Mouse (Mus musculus) spleen, adult 12 weeks (tissue): ENCODE measurements around the gene Cxcr2.
"Not testable (repeated sequence)": the region's sequence is repeated elsewhere in the genome, so short reads cannot be mapped to it uniquely, and the experiment has no call there.

Experiments used
- DNase-seq: peaks from one replicate; pipeline ENCODE4 v3.0.0; 2022; ENCODE audit warnings: low spot score

Gene Cxcr2

DNA sequence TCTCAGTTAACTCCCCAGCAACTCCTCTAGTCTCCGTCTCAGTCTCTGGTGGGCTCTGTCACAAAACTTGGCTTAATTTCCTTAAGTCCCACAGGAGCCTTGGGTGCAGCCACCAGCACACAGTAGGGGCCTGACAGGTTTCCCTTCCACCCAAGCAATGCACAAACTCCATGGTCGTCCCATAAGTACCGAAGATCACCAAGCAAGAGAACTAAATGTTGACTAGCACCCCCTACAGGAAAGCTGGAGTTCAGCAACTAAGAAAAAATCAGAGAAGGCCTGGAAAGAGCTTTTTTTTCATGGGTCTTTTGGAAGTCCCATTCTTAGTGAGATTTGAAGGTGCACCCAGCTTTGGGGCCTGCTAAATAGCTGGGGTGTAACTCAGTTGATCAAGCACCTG is 14.4 kb upstream of the Cxcr2 start:
- DNase-seq = no peak

DNA sequence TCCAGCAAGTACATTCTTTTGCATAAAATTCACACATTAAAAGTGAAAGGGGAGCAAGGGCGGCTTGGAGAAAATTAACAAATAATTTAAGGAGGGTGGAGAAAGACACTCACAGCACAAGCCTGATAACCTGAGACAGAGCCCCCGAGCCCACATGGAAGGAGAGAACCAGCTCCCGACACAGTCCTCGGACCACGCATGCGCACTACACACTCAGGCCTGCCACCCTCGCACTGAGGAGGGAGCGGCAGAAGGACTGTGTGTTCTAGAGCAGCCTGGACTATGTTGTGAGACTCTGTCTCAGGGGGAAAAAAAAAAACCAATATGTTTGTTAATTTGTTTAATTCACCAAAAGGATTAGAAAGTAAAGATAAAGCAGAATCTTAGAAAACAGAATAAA is 12.0 kb upstream of the Cxcr2 start:
- no peak for DNase-seq

DNA sequence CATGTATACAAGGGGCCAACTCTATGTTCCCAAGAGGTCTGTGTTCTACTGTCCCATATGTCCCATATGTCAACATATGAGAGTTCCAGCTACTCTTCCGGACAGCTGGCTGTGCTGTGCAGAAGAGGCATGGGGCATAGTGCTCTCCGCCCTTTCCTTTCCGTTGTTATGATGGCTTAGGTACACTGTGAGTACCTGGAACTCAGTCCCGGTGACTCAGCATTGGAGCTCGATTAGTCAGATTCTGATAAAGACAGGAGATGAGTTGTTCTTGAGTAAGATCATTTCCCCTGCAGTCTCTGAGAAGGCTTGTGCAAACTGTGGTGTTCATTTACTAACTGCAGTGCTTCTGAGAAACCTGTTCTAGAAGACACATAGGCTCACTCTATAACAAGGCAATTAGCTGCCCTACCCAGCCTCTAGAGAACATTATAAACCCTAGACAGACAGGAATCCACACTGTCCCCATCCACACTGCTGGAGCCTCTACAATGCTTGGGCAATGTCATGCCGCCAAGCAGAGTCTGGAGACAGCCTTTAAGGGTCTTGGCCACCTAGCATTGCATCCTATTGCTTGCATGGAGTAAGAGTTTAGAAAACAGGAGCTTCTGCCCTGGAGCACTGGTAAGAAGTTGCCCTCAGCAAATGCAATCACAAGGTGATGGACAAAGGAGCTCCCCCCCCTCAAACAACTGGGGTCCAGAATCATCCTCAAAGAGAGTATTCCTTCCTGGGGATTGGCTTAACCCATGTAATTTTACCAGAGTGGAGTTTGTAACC is 4.5 kb upstream of the Cxcr2 start:
- DNase-seq = no peak

DNA sequence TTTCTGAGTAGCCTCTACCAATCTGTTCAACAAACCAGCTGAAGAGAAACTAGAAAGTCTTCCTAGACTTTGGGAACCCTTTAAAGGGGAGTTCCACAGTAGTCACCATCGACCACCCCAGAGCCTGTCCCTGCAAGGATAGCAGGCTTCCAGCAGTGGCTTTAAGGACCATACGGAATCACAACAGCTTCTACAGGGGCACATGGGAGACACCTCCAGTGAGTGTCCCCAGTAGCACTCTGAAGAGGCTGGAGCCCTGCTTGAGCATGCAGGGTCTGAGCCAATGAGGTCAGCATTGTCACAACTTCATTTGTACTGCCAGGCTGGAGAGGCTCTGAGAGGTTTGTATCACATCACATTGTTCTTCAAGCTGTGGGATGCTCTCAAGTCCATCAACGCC is 3.7 kb upstream of the Cxcr2 start:
- DNase-seq = no peak

DNA sequence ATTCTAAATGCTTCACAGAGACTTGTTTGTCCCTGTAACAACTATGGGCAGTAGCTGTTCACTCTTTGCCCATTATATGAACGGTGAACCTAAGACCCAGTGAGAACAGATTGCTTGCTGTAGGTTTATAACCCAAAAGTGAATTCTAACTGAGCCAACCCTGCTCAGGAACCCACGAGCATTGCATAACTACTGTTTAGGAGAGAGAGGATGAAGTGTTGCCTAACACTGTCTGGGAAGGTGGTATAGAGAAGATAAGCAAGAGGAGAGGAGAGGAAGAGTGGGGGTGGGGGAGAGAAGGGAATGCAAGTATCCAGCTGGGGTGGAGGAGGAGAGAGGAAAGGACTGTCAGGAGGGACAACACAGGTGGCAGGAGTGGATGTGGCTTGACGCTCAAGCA is 2.7 kb upstream of the Cxcr2 start:
- DNase-seq = no peak

DNA sequence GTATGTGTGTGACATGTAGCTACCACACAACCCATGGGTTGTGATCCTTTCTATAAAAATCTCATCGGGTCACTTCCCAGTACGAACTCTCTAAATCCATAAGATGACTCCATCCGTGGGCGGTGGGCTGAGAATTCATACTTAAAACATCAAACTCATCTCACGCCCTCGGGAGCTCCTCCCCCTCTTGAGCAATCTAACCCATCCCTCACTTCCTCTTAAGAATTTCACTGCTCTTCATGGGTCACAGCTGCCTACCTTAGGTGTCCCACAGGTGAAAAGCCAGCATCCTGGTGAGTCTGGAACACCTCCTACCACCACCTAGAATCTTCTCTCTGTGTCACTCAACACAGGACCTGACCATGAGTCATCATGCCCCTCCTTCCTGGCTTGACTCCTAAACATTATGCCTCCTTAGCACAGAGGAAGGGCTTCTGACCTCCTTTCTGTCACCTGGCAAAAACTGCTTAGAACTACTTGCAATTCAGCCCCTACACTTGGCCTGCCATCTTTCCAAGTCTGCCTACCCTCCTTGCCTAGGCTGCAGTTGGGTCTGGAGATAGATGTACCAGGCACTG is 1.7 kb downstream of the Cxcr2 start:
- DNase-seq = no peak

DNA sequence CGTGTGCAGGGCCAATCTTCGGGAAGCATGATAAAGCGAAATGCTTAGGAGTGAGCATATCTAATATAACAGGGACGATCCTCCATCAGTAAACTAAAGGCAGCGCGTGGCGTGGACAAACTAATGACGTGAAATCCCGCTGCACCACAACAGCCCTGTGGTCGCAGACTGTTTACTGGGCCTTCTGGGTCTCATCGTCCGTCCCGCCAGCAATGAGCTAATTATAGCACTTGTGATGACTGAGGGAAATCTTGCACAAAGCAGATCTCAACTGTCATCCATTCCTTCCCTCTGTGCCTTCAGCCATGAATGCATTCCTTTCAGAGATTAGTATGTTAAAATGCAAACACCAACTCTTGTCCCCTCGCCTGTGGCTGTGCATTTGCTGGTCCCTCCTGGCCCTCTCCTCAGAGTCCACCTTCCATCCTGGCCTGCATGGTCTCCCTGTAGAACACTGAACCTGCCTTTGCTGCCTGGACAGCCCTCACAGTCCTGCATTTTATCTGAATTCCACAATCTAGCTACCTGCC is 2.7 kb downstream of the Cxcr2 start:
- no peak for DNase-seq

DNA sequence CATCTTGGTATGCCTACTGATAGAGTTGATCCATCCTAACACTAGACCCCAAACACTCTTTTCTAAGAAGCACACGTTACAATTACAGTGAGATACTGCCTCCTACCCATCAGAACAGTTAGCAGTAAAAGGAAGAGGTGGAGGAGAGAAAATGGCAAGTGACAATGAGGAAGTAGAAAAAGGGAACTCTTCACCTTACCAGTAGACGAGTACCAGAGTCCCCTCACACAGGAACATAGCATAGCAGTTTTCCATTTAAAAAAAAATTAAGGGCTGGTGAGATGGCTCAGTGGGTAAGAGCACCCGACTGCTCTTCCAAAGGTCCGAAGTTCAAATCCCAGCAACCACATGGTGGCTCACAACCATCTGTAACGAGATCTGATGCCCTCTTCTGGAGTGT is 5.8 kb downstream of the Cxcr2 start:
- DNase-seq = not testable (repeated sequence)

DNA sequence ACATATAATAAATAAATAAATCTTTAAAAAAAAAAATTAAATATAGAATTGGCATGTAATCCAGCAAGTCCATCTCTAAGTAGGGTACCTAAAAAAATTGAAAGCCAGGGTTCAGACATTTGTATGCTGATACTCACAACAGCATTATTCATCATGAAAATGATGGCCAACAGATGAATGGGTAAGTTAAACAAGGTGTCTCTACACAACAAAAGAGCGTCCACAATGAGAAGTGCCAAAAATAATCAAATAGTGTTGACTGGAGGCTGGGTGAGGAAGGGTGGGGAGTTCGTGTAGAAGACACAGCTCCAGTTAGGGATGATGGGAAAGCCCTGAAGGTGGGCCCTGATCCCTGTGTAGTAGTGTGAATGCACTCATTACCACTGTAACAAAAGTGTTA is 6.2 kb downstream of the Cxcr2 start:
- no peak for DNase-seq

DNA sequence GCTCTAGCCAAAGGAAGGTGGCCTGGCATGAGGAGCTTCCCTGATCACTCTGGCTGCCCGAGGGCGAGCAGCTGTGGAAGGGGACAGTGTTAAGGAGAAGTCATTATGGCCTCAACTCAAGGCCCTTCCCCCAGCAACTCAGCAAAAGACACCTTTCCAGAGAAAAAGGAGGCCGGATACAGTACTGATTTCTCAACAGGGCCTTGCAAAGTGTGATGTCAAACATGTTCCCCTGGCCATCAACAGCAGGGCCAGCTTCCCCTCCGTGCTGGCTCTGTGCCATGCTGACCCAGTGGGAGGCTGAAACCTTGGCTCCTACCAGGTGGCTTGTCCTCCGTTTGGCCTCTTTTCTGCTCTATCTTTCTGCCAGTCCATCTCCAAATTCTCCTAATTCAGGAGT is 13.3 kb downstream of the Cxcr2 start:
- DNase-seq = no peak

DNA sequence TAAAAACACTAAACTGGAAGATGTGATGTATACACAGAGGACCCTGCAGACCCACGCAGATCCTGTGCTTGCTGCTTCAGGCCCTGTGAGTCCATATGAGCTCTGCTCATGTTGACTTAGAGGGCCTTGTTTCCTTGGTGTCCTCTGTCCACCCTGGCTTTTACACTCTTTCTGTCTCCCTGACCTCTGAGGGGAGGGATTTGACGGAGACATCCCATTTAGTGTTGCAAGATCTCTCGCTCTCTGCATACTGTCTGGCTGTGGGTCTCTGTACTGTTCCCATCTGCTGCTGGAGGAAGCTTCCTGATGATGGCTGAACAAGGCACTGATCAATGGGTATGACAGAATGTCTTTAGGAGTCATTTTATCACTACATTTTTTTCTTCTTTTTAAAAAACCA is 15.9 kb downstream of the Cxcr2 start:
- DNase-seq = no peak

DNA sequence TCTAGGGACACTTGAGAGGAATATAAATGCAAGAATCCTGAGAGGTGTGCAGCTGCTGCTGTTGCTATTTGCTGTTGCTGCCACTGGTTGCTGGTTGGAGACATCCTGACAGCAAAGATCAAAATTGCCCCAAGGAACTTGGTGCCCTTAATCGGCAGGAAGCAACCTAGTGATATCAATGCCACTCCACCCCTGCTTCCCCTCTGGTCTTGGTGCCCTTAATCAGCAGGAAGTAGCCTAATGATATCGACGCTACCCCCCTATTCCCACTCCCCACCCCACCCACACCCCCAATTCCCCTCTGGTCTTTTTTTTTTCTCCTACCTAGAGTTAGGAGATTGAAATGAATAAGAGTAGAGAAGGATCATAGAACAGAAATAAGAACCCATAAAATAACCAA is 18.9 kb downstream of the Cxcr2 start:
- DNase-seq = no peak

DNA sequence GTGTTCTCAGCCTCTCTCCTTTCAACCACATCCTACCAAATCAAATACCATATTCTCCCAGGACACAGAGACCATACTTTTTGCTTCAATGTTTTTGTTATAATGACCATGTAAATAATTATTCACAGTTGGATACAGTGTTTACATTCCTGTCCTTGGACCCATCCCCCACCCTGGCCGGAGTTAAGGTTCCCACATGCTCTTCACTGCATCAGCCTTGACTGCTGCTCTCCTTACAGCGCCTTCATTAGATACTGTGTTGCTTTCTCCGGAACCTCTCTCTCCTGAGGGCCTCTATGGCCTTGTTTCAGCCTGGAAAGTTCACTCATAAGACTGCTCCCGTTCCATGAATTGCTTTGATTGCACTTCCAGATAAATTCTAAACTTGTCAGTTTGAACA is 21.9 kb downstream of the Cxcr2 start:
- DNase-seq = no peak

DNA sequence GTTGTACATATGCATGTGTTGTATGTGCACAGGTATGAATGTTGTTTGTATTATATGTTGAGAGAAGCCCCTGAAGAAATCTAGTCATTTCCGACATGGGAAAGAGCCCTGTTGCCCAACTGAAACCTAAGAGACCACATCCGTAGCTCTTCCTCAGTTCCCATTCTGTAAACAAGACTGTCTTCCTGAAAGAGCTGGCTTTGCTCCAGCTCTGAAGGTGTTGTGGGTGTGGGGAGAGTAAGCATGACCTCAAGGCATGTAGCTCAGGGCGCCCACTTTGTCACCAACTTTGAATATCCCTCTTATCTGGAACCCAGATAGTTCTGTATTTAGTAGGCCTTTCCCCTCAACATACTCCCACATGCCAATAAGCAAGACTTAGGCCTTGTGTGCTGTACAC is 24.8 kb downstream of the Cxcr2 start:
- no peak for DNase-seq

DNA sequence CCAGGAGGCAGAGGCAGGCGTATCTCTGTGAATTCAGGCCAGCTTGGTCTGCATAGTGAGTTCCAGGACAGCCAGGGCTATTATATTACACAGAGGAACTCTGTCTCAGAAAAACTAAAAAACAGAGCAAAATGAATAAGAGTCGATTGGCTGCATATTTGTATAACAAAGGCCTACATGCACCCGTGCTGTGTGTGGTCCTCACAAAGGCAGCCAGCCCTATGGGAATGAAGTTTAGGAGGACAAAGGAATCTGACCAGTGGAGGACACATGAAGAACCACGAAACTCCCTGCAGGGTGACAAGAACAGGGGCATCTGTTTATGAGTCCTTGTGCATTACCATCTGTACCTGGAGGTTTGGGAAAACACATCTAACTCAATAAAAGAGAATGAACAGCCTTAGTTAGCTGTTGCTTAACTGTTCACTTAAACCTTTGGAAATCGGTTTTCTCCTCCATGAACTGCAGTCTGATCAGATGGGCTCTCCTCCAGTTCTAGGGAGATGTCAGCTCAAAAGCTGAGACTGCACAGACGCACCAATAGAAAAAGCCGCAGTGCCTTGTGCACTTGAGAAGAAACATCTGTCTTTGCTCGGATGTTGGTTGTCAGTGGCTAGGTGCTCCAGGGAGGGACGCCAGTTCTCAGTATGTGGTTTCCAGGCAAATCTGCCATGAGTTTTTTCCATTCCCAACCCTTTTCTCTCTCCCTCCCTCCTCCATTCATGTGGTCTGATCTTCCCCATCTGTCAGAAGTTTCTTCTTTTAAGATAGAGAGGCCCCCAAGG is 26.0 kb downstream of the Cxcr2 start:
- DNase-seq = no peak

DNA sequence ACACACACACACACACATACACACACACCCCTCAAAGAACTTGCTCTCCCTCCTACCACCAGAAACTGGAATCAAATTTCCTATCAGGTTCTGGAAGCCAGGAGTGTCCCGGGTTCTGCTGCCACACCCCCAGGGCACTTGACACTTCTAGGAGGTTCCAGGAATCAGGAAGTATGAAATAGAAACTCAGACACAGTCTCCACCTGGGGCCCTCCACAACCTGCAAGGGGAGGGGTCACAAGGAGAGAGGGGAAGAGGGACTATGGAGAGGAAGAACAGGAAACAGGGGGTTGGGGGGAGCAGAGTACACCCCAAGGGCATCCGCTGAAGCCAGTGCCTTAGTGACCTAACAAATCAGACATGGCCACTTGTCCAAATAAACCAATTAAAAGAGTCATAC is 27.7 kb downstream of the Cxcr2 start:
- no peak for DNase-seq

DNA sequence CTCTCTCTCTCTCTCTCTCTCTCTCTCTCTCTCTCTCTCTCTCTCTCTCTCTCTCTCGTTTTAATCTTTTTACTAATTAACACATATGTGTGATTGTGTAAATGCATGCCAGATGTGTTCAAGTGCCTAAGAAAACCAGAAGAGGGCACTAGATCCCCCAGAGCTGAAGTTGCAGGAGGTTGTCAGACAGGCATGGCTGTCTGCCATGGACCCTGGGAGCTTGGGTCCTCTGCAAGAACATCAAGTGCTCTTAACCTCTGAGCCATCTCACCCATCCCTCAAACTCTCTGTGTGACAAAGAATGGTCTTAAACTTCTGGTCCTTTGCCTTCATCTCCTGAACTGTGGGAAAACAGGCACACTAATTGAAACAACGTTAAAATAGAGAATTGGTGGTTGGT is 29.2 kb downstream of the Cxcr2 start:
- DNase-seq = no peak

DNA sequence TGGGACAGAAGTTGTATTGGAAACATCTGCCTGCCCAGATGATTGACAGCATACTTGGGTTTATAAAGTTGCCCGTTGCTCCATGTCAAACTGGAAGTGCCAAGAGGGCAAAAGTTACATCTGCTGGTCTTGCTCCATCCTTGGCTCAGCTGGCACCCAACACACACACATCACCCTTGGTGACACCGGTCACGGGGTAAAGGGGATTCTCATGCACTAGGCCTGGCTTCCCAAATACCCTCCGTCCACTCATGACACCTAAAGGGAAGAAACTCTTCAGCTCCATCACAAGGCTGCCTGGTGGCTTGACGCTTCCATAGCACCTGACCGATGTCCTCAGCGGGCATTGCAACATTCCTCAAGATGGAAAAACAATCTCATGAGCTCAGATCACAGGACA is 36.7 kb downstream of the Cxcr2 start:
- no peak for DNase-seq

DNA sequence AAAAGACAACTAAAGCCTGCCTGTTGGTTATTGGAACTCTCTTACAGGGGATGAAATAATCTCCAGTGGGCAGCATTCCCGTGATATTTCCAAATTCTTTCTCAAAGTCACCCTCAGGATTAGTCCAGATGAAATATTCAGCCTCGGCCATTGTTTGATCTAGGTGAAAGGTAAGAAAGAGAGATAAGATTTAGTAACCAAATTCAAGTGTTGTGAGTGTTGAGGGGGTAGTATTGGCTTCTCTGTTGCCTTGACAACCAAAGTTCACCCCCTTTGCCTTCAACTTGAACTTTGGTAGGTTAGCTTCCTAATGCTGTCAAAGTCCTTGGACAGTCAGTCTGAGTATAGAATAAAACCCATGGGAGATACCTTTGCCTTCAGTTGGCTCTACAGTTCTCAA is 38.9 kb downstream of the Cxcr2 start:
- DNase-seq = no peak

DNA sequence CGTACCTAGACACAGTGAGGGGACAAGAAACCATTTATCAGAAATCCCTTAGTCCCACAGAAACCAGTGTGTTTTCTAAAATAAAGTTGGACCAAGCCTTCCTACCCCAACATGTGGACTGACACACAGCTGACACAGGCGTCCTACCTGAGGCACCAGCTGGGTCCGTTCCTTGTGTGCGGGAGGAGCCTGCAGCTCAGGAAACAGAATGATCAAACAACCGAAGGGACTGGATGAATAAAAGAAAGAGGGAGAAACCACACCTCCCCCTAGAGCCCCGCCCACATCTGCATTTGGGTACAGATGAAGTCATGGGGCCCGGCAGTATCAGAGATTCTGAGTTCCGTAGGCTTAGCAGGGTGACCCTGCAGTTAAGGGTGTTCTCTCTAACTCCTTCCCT is 40.7 kb downstream of the Cxcr2 start, which contains the start of gene Cxcr1:
Gene Cxcr1, minus strand, starts transcription at position 187 of the 400 bp plus-strand sequence.
- DNase-seq = no peak

DNA sequence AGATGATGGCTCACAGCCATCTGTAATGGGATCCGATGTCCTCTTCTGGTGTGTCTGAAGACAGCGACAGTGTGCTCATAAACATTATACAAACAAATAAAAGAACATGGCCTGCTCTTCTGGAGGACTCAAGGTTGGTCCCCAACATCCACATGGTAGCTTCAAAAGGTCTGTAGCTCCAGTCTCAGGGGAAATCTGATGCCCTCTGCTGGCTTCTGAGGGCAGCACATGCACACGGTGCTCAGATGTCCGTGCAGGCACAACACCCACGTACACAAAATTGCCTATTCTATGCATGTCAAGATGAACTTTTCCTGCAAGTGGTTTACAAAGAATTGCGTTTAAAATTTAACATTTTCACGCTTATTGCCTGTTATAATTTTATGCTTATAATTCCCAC is 42.2 kb downstream of the Cxcr2 start:
- DNase-seq = no peak

DNA sequence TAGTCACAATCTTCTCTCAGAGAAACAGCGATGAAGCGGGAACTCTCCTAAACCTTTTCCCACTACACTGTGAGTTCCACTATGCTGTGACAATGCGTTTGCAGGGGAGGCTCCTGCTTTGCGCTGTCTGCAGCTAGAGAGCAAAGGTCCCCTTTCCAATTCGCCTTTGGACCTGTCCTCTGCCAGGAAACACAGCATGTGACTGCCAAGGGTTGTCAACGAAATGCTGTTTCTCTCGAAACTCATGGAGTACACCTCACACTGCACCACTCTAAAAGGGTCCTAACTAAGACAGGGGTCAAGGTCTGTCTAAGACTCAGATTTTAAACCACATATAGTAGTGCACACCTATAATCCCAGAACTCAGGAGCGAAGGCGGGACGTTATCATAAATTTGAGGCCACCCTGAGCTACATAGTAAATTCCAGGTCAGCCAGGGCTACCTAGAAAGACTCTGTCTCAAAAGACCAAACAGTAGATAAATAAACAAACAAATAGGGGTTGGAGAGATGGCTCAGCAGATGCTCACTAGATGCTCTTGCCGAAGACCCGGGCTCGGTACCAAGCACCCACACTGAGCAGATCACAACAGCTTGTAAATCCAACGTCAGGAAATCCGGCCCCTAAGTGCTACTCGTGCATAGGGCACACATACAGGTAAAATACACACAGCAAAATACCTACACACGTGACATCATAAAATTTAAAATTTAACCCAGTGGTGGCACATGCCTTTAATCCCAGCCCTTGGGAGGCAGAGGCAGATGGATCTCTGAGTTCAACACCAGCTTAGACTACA is 43.0 kb downstream of the Cxcr2 start:
- no peak for DNase-seq
